Comparison of ENCODE assay signal across 14 mouse cellular contexts in the genomic region with DNA sequence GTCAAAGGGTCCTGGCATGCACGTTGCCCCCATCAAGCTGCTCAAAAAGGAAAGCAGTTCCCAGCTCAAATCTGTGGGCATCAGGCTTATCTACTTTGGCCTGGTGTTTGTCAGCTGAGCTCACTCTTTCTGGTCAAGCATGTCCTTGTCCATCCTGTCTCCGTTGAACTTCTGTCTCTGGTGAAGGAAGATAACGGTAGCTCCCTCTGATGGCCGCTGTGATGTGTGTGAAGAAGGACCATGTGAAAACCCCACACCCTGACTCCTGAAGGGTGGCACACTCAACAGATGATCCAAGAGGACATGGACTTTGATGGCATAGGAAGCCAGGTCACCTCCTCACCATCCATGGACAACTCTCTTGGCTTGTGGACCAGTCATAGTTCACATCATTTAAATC. TPM values are rescaled to one million over a fixed set of nuclear protein-coding genes. Genes with fewer than 3 reads are reported as not detected.
A peak's percentile ranks its signal among the peaks of the same experiment; 100 is the strongest.
DNase-seq lines count a peak whose midpoint lies in the region; ATAC-seq and TF ChIP-seq lines count a peak whose summit lies in the region.
"Had no signal": no experiment of that assay in that cellular context is flagged by ENCODE, and none has a peak within 500 bp of the region (broad histone marks: within the 10 kb centered on the region; RNA-seq: fewer than 3 reads in every experiment).

No protein-coding gene starts in this region.

- no peak for ATAC-seq in intestine, embryonic 14.5 days (replicated peaks; ENCODE audit: low FRiP score, low TSS enrichment, low read depth)
- ATAC-seq in intestine, embryonic 16.5 days: no peak
- ATAC-seq in lung, postnatal 0 days: no peak
- no peak for ATAC-seq in liver, postnatal 0 days
- no peak for ATAC-seq in midbrain, embryonic 15.5 days (replicated peaks)

- no peak overlapping the region for H3K27ac ChIP-seq in intestine, embryonic 14.5 days (ENCODE audit: low read depth)
- no peak overlapping the region for H3K27ac ChIP-seq in intestine, embryonic 16.5 days (ENCODE audit: low read length)
- H3K27ac ChIP-seq in lung, postnatal 0 days (ENCODE audit: low read length): no peak overlapping the region
- H3K27ac ChIP-seq in liver, postnatal 0 days (ENCODE audit: low read depth): no peak overlapping the region
- no peak overlapping the region for H3K27ac ChIP-seq in midbrain, embryonic 15.5 days
- H3K27ac ChIP-seq: heart, embryonic 13.5 days had no signal

- no peaks in the 10 kb centered on the region for H3K36me3 ChIP-seq in intestine, embryonic 14.5 days (ENCODE audit: control insufficient read depth, insufficient read depth, low read length)
- H3K36me3 ChIP-seq in intestine, embryonic 16.5 days (ENCODE audit: control insufficient read depth, insufficient read depth, low read length): no peaks in the 10 kb centered on the region
- no peaks in the 10 kb centered on the region for H3K36me3 ChIP-seq in lung, postnatal 0 days (ENCODE audit: insufficient read depth, low read length)
- H3K36me3 ChIP-seq in liver, postnatal 0 days (replicated peaks; ENCODE audit: insufficient read depth, low read length): no peaks in the 10 kb centered on the region
- no peaks in the 10 kb centered on the region for H3K36me3 ChIP-seq in midbrain, embryonic 15.5 days (replicated peaks)

- peak; percentile 43 for DNase-seq in cerebellum, adult 9-10 months
- DNase-seq in cerebellum, postnatal 4 days (ENCODE audit: low spot score in 2 of 2): no peak
- peak; percentile 46 for DNase-seq in intestine, embryonic 14.5 days (ENCODE audit: low spot score)
- DNase-seq in lung, postnatal 0 days (ENCODE audit: low spot score): no peak
- no peak for DNase-seq in lung, postnatal 4 days
- no peak for DNase-seq in liver, postnatal 0 days
- DNase-seq: adrenal gland, postnatal 25 days; cerebellum, adult 11 months; gastrocnemius, postnatal 10 days; lung, adult 18-20 months had no signal

- no peak overlapping the region for H3K4me3 ChIP-seq in intestine, embryonic 14.5 days (ENCODE audit: low read depth, low read length)
- no peak overlapping the region for H3K4me3 ChIP-seq in intestine, embryonic 16.5 days (ENCODE audit: low read length)
- H3K4me3 ChIP-seq in lung, postnatal 0 days (ENCODE audit: low read depth, low read length): no peak overlapping the region
- H3K4me3 ChIP-seq in liver, postnatal 0 days (ENCODE audit: low read depth, low read length): no peak overlapping the region
- no peak overlapping the region for H3K4me3 ChIP-seq in midbrain, embryonic 15.5 days
- H3K4me3 ChIP-seq: heart, embryonic 13.5 days; megakaryocyte, embryonic 14.5 days had no signal

- H3K9ac ChIP-seq in intestine, embryonic 14.5 days (ENCODE audit: low read length): no peak overlapping the region
- H3K9ac ChIP-seq in intestine, embryonic 16.5 days (ENCODE audit: low read depth, low read length): no peak overlapping the region
- no peak overlapping the region for H3K9ac ChIP-seq in lung, postnatal 0 days (replicated peaks; ENCODE audit: low read depth)
- H3K9ac ChIP-seq in liver, postnatal 0 days (replicated peaks): no peak overlapping the region
- no peak overlapping the region for H3K9ac ChIP-seq in midbrain, embryonic 15.5 days
- H3K9ac ChIP-seq: heart, embryonic 13.5 days had no signal

- H3K4me1 ChIP-seq in intestine, embryonic 14.5 days (replicated peaks; ENCODE audit: control insufficient read depth, insufficient read depth, low read length): no peaks in the 10 kb centered on the region; the same call in 1 of the 2 replicates
- H3K4me1 ChIP-seq in intestine, embryonic 16.5 days (ENCODE audit: control insufficient read depth, insufficient read depth, low read length): no peaks in the 10 kb centered on the region; the same call in 1 of the 2 replicates
- H3K4me1 ChIP-seq in lung, postnatal 0 days (ENCODE audit: insufficient read depth, low read depth, low read length): no peaks in the 10 kb centered on the region
- H3K4me1 ChIP-seq in liver, postnatal 0 days (ENCODE audit: insufficient read depth): 0 out of 2 replicates have a peak, but pooled peaks cover 4% of the 10 kb centered on the region
- peaks cover 11% of the 10 kb centered on the region for H3K4me1 ChIP-seq in midbrain, embryonic 15.5 days

- no peaks in the 10 kb centered on the region for H3K9me3 ChIP-seq in intestine, embryonic 14.5 days (ENCODE audit: control insufficient read depth, low read length)
- no peaks in the 10 kb centered on the region for H3K9me3 ChIP-seq in intestine, embryonic 16.5 days (ENCODE audit: control insufficient read depth, low read length)
- no peaks in the 10 kb centered on the region for H3K9me3 ChIP-seq in lung, postnatal 0 days (ENCODE audit: low read length)
- no peaks in the 10 kb centered on the region for H3K9me3 ChIP-seq in liver, postnatal 0 days (ENCODE audit: low read length)
- no peaks in the 10 kb centered on the region for H3K9me3 ChIP-seq in midbrain, embryonic 15.5 days
- H3K9me3 ChIP-seq: heart, embryonic 13.5 days; megakaryocyte, embryonic 14.5 days had no signal

- TF ChIP-seq CTCF in lung, postnatal 0 days (IDR thresholded peaks at IDR 0.05): peak; percentile 43
- TF ChIP-seq CTCF in liver, postnatal 0 days (IDR thresholded peaks at IDR 0.05; ENCODE audit: low read depth): 0 out of 2 replicates have a peak, but pooled peaks have one; percentile 20

- no peak overlapping the region for H3K4me2 ChIP-seq in intestine, embryonic 14.5 days (ENCODE audit: low read length)
- no peak overlapping the region for H3K4me2 ChIP-seq in intestine, embryonic 16.5 days (ENCODE audit: low read depth, low read length)
- H3K4me2 ChIP-seq in lung, postnatal 0 days (replicated peaks; ENCODE audit: low read depth, low read length): no peak overlapping the region
- H3K4me2 ChIP-seq in liver, postnatal 0 days (ENCODE audit: low read depth, low read length): no peak overlapping the region
- no peak overlapping the region for H3K4me2 ChIP-seq in midbrain, embryonic 15.5 days
- H3K4me2 ChIP-seq: heart, embryonic 13.5 days had no signal

- H3K27me3 ChIP-seq in intestine, embryonic 14.5 days (replicated peaks; ENCODE audit: control insufficient read depth, insufficient read depth, low read length): no peaks in the 10 kb centered on the region
- H3K27me3 ChIP-seq in intestine, embryonic 16.5 days (replicated peaks; ENCODE audit: control insufficient read depth, insufficient read depth, low read length): no peaks in the 10 kb centered on the region
- H3K27me3 ChIP-seq in lung, postnatal 0 days (replicated peaks; ENCODE audit: insufficient read depth, low read length): no peaks in the 10 kb centered on the region
- H3K27me3 ChIP-seq in liver, postnatal 0 days (ENCODE audit: insufficient read depth, low read length): no peaks in the 10 kb centered on the region
- H3K27me3 ChIP-seq in midbrain, embryonic 15.5 days (replicated peaks): no peaks in the 10 kb centered on the region
- H3K27me3 ChIP-seq: heart, embryonic 13.5 days; megakaryocyte, embryonic 14.5 days had no signal

- WGBS in intestine, embryonic 14.5 days: 45% methylated on average over 4 of the region's 4 CpGs
- WGBS in intestine, embryonic 16.5 days: 51% methylated on average over 4 of the region's 4 CpGs
- 42% methylated on average over 4 of the region's 4 CpGs for WGBS in lung, postnatal 0 days
- WGBS in liver, postnatal 0 days (ENCODE audit: insufficient replicate concordance): 29% methylated on average over 4 of the region's 4 CpGs
- WGBS in midbrain, embryonic 15.5 days: 61% methylated on average over 4 of the region's 4 CpGs

- no peak for TF ChIP-seq EP300 in lung, postnatal 0 days (IDR thresholded peaks at IDR 0.05)
- TF ChIP-seq EP300 in liver, postnatal 0 days (IDR thresholded peaks at IDR 0.05; ENCODE audit: low read depth): no peak

RNA-seq across cellular contexts. Expression of a gene that starts 14.3 kb away (rescaled TPM):
- 0.81 and 1.1 TPM in 2 replicates for polyA plus RNA-seq in intestine, embryonic 14.5 days (2014; fragmentation: Nextera tagmentation; extraction: Ambion mirVana)
- polyA plus RNA-seq in intestine, embryonic 16.5 days (2015; fragmentation: Nextera tagmentation; extraction: Ambion mirVana): 1.6 and 1.7 TPM in 2 replicates
- polyA plus RNA-seq in lung, postnatal 0 days (2015; fragmentation: Nextera tagmentation; extraction: Ambion mirVana): 2.7 and 3.9 TPM in 2 replicates
- polyA plus RNA-seq in liver, postnatal 0 days (2015; fragmentation: Nextera tagmentation; extraction: Ambion mirVana): 0.13 and 0.17 TPM in 2 replicates
- 4.8 and 6.0 TPM in 2 replicates for polyA plus RNA-seq in midbrain, embryonic 15.5 days (2015; fragmentation: Nextera tagmentation; extraction: Ambion mirVana)

RNA-seq across cellular contexts. Expression of a gene that starts 31.4 kb away (rescaled TPM):
- 38.2 and 43.9 TPM in 2 replicates for polyA plus RNA-seq in intestine, embryonic 14.5 days (2014; fragmentation: Nextera tagmentation; extraction: Ambion mirVana)
- 33.7 and 35.3 TPM in 2 replicates for polyA plus RNA-seq in intestine, embryonic 16.5 days (2015; fragmentation: Nextera tagmentation; extraction: Ambion mirVana)
- 15.0 and 16.2 TPM in 2 replicates for polyA plus RNA-seq in lung, postnatal 0 days (2015; fragmentation: Nextera tagmentation; extraction: Ambion mirVana)
- polyA plus RNA-seq in liver, postnatal 0 days (2015; fragmentation: Nextera tagmentation; extraction: Ambion mirVana): 9.7 and 9.8 TPM in 2 replicates
- 25.9 and 26.3 TPM in 2 replicates for polyA plus RNA-seq in midbrain, embryonic 15.5 days (2015; fragmentation: Nextera tagmentation; extraction: Ambion mirVana)

Comparison
In these comparisons a context has a peak if more than half of its experiments do, and no peak if none do; other contexts are left out.
1. DNase-seq: peak in cerebellum, adult 9-10 months (single experiment) and intestine, embryonic 14.5 days (single experiment); none in cerebellum, postnatal 4 days (0 of 2), lung, postnatal 0 days (single experiment), lung, postnatal 4 days (0 of 2) and liver, postnatal 0 days (single experiment).